Mouse (Mus musculus): ENCODE measurements around the gene Mgmt.
A peak's percentile ranks its signal among the peaks of the same experiment; 100 is the strongest.

Gene Mgmt

DNA sequence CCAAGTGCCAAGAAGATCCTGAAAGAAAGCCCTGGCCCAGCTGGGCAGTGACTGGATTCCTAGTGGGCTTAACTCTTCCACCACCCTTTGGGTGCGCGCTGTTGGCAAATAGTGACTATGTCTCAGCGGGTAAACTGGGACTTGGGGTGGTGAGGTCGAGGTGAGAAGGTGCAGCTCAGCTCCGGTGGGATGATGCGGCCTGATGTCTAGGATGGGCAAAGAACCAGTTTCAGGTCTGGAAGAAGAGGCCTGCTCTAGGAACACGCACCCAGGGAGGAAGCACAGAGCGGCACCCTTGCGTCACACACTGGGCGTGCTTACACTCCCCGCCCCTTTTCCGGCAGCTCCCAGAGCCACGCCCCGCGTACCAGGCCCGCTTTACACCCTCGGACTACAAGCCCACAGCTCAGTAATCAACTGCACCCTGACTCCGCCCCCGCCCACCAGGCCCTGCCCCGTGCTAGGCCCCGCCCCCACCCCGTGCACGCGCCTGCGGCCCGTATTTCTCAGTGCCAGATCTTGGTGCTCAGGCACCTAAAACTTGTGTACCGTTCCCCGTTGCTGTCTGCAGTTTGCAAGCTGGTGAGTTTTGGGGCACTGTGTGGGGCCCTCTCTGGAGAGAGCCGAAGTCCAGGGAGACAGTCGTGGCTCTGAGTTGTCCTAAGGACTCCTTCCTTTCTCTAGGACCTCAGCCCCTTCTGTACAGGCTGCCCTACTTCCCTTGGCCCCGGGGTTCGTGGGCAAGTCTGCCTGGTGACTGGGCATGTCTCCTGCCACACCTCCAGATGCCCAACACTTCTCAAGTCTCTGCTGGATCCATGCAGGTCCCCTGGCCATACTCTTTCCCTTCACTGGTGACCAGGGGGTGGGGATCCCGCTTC, at the start of gene Mgmt:
TSS of gene Mgmt (plus strand) at position 509 of the 881 bp plus-strand sequence.
- no peak for DNase-seq (ENCODE audit: low read depth, low spot score)

DNA sequence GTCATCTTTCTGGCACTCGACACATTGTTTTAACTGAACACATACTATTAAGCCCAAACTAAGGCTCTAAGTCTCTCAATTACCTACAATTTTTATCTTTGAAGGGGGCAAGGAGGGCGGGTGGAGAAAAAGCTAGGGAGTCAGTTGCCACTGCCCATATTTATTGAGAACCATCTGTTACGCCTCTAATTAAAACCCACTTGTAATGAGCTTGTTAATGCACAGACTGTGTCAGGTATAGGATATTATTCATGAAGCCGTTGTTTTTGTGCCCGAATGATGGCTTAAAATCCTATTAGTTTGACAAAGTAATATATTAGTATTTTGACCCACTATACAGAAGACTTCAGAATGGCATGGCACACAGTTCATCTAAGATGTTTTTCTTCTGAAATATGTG, 49.6 kb upstream of the Mgmt start:
- no peak for DNase-seq (ENCODE audit: low read depth, low spot score)

DNA sequence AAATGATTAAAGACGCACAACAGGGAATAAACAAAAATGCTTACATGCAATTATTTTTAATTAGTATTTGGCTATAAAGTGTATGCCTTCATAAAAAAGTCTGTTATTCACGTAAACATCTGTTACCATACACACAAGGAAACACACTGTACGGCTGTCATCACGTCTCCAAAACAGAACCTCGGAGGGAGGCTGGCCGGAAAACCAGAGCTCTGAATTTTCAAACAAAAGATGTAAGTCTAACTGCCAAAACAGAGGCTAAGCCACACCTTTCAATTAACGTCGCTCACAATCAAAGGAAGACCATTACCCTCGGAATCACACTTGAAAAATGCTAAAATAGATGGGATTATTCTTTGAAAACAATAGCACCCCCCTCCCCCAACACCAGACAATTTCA, 49.1 kb upstream of the Mgmt start:
- DNase-seq (ENCODE audit: low read depth, low spot score) = no peak

DNA sequence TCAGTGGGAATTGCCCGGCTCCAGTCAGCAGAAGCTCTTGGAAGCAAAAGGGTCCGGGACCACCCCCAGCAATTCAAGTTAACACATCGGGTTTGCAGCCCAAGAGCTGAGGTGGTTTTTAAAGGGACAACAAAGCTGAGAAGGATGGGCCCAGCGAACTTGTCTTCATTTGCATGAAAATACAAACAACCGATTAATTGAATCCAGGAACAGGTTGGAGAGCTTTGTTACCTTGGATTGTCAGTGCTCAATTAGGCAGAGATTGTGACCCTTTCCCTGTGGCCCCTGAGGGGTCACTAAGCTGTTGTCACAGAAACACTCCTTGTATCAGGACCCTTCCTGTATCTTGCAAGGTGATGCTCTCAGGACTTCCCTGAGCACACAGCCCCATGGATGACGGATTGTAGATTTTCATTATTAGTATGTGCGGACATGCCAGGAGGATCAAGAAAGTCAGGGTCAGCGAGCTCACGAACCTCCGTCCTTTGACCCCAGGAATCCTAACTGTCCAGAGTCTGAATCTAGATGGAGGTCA, 48.3 kb upstream of the Mgmt start:
- no peak for DNase-seq (ENCODE audit: low read depth, low spot score)

DNA sequence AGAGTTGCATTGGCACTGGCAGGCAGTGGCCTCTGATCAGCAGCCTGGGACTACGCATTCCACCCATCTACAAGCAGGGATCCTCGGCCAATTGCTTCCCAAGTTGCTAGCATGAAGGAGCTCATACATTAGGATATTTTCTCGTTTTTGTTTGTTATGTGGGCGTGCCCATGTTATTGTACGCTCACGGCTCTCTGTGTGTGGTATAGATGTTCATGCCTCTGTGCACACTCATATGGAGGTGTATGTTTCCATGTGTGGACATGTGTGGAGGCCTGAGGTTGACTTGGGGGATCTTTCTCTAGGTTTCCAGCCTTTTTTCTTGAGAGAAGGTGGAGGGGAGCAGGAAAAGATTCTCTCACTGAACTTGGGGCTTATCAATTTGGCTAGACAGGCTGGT, 46.8 kb upstream of the Mgmt start:
- no peak for DNase-seq (ENCODE audit: low read depth, low spot score)

DNA sequence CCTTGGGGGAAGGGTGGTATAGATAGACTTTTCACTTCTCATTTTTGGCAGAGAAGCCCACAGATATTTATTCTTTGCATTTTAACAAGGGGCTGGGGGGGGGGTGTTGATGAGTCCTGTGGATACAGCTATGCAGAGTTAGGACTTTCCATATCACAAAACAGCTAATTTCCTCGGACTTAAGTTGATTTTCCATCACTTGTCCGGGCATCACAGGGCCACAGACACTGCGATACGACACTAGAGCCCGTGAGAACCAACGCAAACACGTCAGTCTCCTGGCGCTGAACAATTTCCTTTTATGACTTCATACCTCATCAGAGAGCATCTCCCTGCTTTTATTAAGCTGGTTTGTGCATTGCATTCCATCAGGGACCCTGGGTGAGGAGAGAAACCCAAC, 45.7 kb upstream of the Mgmt start:
- no peak for DNase-seq (ENCODE audit: low read depth, low spot score)

DNA sequence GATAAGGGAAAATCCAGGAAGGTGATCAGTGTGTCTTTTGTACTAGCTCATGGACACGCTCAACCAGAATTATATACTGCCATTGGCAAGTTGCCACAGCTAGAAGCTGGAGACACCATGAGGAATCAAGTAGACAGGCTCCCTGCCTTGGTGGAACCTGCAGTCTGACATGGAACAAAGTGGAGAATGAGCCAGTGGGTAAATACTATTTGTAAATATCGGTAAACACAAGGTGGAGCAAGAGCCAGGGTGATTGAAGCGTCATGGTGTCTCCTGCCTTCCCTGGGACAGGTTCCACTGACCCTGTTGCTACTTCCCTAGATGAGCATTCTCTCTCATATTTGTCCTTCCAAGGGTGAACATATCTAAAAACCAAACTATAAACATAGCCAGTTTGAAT, 44.6 kb upstream of the Mgmt start:
- no peak for DNase-seq (ENCODE audit: low read depth, low spot score)

DNA sequence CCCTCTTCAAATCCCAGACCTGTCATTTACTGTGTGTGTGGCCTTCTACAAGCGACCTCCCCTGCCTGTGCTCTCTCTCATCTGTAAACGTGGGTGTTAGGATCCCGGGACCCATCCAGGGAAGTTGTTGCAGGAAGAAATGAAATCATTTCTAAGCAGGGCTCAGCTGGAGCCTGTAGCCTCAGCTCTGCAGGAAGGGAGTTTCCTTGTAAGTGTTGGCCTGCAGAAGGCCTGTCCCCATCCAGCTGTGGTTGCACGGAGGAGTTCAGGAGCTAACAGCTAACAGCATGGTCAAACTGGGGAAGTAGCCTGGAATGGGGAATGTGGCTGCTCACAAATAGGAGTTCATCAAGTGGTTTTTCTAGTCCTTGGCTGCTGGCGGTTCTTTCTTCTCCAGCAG, 44.1 kb upstream of the Mgmt start:
- DNase-seq (ENCODE audit: low read depth, low spot score) = no peak

DNA sequence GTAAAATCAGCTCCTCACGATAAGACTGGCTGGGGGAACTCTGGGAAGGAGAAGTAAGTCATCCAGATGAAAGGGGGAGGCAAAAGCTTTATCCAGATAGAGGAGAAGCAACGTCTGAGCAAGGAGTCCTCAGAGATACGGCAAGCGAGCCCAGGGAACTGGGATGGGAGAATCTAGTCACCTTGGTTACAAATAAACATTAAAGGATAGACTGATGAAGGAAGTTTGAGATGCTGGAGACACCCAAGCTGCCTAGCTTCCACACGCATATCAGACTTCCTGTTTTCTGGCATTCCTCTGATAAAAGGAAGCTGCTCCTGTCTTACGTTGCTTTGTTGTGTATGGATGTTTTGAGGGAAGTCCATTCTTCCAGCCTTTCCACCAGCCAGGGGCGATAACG, 42.5 kb upstream of the Mgmt start:
- no peak for DNase-seq (ENCODE audit: low read depth, low spot score)

DNA sequence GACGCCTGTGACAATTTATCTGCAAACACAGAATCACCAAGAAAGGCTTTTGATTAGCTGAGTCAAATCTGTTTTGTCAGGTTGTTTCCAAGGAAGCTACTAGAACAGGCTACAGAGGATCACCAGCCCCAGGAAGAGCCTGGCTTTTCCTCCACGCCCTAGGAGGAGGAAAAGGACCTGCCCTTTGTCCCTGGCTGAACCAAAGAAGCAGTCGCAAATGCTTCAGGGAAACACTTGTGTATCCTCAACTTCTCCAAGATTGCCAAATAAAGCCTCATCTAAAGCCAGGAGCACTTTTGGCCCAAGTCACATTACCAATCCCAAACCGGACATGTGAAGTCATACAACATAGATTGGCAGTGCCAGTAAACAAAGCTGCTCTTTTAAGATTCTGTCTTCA, 41.7 kb upstream of the Mgmt start:
- no peak for DNase-seq (ENCODE audit: low read depth, low spot score)

DNA sequence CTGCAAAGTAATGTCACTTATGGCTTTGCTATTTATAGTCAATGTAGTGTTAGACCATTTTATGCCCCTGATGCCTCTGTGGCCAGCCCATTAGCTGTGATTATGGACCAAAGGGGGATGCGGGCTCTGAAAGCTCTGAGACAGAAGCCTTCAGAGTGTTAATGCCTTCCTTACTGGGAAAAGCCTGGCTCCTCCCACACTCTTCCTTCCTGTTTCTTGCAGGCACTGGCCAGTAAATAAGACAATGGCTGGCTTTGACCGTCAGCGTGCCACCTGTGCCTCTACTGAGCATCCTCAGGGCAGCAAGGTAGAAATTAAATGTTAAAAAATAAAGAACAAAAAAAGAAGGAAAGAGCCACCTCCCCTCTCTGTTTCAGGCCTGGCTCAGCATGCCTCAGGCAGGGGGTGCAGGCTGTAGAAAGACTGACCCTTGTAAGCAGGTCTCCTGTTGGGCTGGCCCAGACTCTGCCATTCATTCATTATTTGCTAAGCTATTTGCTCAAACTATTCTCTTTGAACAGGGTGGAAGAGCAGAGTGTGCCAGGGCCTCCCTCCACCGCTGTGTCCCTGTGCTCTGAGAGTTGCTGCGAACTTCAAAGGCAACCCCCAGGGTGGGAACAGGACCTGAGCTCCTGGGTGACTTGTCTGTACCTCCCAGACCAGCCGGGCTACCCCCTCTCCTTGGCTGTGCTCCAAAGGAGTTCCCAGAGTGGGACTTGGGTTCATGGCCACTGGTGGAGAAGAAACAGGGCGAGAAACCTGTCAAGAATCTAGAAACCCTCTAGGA, 29.5 kb upstream of the Mgmt start:
- DNase-seq (ENCODE audit: low read depth, low spot score) = no peak

DNA sequence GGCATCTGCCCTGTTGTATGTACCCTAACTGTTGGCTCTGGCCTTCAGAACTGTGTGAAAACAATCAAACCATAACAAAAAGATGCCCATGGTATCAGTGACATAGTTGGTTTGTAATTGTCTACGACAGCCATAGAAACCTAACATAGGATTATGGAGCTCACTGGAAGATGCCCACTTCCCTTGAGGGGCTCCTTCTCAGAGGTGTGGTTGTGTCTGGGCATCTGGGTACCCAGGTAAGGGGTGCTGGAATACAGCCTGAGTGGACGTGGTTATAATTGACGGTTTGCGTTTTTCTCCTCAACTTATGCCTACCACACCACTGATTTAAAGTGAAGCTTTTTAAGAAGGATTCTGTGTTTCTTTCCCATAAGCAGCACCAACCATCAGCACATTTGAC, 28.5 kb upstream of the Mgmt start:
- no peak for DNase-seq (ENCODE audit: low read depth, low spot score)

DNA sequence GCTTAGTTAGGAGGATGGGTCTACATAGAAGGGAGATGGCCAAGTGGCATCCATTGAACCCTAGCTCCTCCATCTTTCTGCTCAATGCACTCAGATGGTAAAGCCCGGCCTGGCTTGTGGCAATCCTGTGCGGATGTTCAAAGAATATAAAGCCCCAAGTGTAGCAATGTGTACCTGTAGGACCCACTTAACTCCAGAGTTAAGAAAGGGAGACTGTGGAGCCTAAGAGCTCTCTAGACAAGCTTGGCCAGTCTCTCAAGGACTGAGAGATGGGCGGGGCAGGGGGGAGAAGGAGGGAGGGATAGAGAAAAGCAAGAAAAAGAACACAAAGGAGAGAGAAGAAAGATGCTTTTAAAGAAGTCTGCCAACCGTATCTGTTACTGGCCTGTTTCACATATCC, 27.9 kb upstream of the Mgmt start:
- DNase-seq (ENCODE audit: low read depth, low spot score) = no peak

DNA sequence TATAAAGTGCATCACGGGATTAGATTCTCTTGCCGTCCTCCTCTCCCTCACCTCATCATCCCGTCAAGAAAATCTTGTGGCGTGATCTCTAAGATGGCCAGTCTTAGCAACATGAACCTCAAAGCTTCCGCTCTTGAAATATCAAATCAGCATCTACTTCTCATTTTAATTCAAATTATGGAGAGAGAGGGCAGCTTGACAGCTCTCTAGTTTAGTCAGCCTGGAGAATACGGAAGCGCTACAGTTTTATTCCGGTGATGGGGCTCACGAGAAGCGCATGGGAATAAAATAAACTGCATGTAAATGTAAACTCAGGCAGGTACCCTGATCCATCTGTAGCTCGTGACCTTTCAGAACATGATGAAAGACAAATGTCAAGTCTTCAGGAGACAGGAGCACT, 22.9 kb upstream of the Mgmt start:
- DNase-seq (ENCODE audit: low read depth, low spot score) = peak; percentile 48

DNA sequence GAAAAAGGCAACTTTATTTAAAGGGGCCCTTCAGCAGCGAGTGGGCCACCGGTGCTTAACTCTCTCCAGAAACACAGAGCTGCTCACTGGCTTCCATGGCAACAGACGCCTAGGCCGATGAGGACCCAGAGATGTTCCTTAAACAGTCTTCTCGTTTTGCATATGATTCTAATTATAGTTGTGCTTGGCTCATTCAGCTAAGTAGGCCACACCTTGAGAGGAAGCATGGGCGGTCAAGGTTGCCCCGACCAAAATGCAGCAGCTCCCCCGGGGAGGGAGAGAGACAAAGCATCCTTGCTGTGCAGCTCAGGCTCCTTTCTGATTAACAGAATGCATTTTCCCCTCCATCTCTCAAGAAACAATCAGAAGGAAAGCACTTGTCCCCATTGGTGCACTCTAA, 22.4 kb upstream of the Mgmt start:
- peak; percentile 68 for DNase-seq (ENCODE audit: low read depth, low spot score)

DNA sequence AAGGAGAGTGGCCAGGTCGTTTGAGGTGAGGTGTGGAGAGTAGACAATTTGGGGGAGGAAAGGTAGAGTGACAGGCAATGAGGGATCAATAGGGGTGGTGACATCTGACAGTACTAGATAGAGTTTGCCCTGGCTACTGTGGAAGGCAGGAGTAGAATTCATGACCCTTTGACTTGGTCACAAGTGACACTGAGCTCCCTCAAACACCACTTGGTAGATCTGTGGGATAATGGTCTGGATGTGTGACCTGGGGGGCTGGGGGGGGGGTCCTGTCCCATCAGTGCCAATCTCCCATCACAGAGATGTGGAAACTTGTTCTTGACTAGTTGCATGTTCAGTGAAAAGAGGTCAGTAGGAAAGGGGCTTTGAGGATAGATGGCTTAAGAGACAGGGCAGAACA, 20.0 kb upstream of the Mgmt start:
- no peak for DNase-seq (ENCODE audit: low read depth, low spot score)

DNA sequence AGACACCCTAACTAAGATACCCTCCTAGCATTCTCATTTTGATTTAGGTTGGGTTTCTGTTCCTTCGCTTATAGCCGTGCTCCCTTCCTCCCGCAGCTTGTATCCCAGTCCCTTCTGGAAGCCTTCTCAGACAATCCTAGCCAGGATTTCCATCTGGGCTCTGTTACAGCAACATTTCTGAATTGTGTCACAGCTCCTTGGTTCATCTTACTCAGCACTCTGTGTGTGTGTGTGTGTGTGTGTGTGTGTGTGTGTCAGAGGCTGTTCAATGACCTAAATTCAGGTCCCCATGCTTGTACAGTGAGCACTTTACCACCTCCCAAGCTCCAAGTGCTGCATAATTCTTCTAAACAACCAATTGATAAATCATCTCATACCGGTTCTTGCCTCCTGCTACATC, 14.0 kb upstream of the Mgmt start:
- DNase-seq (ENCODE audit: low read depth, low spot score) = no peak

DNA sequence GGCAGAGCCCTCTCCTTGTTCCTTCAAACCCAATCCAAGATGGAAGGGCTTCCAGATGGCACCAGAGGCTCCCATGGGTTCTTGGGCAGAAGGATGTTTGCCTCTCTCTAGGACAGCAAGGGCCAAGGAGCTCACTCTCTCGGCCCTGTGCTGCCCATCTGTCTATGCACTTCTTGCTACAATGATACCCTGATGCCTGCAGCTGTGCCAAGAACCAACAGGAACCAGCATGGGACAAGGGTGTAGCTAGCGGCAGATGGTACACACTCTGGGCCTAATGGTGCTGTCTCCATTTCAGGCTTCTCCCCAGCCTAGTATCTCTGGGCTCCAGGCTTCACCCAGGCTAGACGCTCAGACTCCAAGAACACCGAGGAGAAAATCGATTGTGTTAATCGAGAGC, 6.3 kb upstream of the Mgmt start:
- no peak for DNase-seq (ENCODE audit: low read depth, low spot score)

DNA sequence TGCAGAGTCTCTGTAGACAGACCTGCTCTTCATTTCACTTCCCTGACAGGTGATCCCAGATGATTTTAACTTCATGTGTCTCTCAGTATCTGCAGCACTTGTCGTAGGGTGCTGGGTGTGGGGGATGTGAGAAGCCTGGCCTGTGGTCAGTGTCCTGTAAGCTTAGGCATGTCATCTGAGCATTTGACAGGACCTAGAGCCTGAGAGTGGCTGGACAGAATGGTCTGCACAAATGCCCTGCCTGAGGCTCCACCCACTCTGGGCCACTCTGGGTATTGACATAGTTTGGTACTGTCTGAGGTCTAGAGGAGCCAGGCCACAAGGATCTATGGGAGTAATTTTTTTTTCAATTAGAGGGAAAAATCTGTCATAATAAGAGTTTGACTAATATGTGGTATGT, 942 bp downstream of the Mgmt start:
- no peak for DNase-seq (ENCODE audit: low read depth, low spot score)

DNA sequence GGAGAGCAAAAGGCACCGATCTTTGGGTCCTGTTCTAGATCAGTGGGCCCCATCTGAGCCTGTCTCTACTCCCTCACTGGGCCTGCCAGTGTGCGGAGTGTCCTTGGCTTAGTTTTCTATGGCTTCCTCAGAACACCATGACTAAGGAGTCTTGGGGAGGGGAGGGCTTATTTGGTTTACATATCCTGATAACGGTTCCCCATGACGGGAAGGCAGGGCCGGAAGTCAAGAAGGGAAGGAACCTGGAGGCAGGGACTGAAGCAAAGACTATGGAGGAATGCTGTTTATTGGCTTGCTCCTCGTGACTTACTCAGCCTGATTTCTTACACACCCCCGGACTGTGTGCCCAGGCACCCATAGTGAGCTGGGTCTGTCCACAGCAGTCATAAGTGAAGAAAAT, 1.4 kb downstream of the Mgmt start:
- no peak for DNase-seq (ENCODE audit: low read depth, low spot score)

DNA sequence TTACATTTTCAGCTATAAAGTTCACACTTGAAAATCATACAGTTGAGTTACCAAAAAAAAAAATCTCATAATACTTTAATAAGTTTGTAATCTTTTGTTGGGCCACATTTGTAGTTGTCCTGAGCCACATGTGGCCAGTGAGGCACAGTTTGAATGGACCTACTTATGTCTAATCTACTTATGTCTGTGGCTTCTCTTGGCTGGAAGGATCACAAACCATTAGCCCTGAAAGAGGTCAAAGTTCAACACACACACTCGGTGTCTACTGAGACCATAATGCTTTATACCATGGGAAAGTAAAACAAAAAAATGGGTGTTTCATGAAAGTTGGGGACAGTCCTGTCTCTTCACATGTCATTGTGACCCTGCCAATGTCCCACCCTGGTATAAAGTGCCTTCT, 3.1 kb downstream of the Mgmt start:
- DNase-seq (ENCODE audit: low read depth, low spot score) = no peak

DNA sequence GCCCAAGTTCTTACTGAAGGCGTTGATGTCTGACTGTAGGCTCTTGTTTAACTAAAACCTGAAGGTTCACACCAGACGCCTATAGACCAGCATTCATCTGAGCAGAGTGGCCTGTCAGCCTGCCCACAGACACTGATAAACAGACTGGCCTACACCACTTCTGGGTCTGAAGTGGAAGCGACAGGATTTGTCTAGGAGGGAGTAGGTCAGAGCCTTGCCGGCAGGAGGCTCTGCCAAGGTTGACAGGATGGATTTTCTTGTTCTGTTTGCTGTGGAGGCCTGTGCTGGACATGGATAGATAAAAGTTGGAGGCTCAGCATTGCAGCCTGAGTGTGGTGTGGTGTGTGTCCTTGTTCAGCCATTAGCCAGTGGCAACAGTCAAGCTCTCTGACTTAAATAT, 3.6 kb downstream of the Mgmt start:
- DNase-seq (ENCODE audit: low read depth, low spot score) = no peak

DNA sequence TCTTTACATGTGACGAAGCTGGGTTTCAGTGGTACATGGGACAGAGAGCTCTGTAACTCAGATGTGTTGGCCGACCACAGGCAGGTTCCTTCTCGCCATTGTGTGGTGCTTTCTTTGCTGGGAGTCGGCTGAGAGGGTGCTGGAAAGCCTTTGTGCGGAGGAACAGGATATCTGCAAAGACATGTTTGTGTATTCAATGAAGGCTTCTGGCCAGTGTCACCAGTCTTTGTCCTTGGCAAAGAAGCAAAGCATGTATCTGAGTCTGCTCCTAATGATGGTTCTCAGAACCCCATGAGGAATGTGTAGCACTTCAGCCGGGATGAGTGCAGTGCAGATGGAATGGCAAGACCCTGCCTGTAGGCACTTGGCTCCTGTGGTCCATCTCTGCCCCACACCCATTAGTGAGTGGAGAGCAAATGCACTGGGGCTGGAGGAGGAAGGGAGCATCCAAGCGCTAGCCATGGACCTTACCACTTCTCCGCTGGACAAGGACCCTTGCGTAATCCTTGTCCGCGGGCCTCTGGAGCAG, 14.3 kb downstream of the Mgmt start:
- DNase-seq (ENCODE audit: low read depth, low spot score) = no peak

Measured in A20 (cell line).